Mouse (Mus musculus) c-Kit-positive CD71-positive TER-119-positive erythroid progenitor cells, embryonic 14.5 days (primary cell): ENCODE results near the gene Saa1.
A peak's percentile ranks its signal among the peaks of the same experiment; 100 is the strongest.
"Not testable (repeated sequence)": the region's sequence is repeated elsewhere in the genome, so short reads cannot be mapped to it uniquely, and the experiment has no call there.

Experiments used
- DNase-seq: peaks from one replicate; pipeline ENCODE4 v3.0.0-alpha.2; 2013; ENCODE audit warnings: low spot score

Saa1 gene

DNA sequence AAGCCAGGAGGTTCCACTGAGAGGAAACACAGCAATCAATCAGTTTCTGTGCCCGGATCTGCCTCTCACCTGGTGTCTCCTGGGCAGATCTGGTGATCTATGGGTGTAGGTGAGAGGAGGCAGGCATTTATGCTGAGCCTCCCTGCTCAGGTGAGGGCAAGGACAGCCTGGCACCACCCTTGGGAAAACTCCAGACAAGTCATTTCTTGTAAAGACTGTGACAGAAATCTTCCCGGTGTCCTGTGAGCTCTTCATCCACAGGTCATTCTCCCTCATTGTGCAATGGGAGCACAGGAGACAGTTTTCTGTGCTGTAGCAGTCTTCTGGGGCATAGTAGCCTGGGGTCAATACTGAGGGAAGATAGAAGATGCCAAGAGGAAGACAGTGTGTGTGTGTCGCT is at the start of gene Saa1:
TSS of gene Saa1 (minus strand) at position 101 of the 400 bp plus-strand sequence.
- not testable (repeated sequence) for DNase-seq

DNA sequence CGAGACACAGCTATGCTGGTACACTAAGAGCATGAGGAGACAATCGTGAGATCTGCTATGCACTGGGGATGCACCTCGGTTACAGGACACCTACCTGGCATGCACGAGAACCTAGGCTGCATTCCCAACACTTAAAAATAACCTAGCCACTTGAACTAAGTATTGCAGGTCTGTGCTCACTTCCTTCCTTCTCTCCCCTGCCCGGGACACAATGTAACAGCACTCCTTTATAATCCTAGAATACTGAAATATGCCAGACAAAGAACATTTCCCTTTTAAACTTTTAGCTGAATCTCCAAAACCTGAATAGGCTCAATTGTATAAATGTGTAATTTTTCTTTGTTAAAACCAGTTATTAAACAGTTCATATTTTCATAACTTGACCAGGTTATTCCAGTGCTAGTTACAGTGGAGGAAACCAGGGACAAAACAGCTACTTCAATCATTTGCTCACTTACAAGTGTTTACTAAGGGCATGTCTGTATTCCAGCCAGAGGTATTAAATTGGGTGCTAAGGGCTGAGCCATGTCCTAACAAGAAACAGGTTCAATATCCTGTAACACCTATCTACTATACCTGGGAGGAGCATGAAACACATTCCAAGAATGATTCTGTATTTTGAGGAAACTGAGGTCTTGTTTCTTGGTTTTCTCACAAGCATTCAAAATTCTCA is 46.5 kb upstream of the Saa1 start:
- no peak for DNase-seq

DNA sequence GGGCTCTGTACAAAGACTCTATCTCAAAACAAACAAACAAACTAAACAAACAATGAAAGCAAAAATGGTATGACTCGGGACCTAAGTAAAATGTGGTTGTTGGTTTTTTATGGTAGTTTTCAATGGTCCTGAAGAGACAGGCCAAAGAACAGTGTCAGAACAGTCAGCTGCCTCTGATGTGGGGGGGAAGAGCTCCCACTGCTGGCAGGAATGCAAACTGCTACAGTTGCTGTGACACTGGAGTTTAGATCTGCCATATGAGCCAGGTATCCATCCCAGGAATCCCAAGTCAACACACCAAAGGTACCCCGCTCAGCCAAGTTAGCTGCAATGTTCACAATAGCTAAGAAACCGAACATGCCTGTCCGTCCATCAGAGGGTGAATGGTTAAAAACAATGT is 27.9 kb upstream of the Saa1 start:
- peak; percentile 45 for DNase-seq

DNA sequence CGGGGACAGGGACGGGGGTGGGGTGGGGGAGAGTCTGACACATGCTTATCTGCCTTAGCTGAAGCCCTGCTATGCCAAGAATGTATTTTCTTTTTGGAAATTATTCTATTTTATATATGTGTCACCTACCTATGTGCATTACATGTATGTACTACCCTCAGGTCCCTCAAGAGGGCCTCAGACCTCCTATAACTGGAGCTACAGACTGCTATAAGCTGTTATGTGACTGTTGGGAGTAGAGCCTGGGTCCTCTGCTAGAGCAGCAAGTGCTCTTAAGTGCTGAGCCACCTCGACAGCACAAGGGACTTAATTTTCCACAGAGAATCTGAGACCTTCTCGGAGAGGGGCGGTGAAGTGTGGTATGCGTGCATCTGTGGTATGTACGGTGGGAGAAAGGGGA is 25.7 kb upstream of the Saa1 start:
- DNase-seq: no peak

DNA sequence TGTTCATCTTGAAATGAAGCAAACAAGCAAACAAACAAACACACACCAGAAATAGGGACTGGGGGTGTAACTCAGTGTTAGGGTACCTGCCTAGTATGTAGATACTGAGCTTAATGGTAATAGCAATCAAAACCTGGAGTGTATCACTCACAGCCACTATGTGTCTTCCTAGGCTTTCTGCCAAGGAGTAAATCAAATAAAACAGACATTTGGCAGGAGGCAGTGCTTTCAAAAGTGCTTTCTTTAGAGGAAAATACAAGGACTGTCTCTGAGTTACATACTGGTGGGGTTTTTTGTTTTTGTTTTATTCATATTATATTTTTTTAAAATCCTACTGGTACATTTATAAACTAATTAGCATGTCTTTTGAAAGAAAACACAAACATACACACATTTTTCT is 24.6 kb upstream of the Saa1 start:
- no peak for DNase-seq

DNA sequence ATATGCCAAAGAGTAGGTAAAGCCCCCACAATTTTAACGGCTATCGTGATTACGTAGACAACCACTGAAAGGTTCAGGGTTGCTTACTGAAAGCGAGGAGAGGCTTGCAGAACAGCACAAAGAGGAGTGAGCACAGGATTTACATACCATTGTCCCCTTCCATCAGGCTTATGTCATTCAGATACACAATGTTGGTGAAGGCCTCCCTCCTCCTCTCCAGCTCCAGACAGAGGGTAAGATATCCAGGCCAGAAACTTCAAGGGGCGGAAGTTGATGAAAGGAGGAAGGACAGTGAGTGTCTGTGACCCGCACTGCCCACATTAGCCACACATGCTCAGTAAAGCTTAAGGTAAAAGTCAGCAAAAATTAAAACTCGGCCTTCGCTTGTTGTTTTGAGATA is 21.9 kb upstream of the Saa1 start:
- no peak for DNase-seq

DNA sequence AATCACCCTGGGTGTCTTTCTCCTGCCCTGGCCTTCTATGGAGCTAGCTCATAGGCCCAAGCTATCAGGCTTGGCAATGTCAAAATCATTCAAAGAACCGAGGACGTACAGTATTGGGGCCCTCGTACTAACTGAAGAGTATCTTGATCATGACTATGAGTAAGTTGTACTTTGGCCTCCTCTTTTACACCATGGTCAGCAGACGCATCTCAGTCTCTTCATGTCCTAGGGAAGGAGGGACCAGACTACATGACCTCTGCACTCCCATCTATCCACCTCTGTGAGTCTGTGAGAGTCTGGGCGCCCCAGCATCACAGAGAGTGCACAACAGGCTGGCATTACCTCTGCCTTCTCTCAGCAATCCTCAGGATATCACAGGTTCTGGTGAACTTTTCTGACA is 19.8 kb upstream of the Saa1 start:
- DNase-seq: no peak

DNA sequence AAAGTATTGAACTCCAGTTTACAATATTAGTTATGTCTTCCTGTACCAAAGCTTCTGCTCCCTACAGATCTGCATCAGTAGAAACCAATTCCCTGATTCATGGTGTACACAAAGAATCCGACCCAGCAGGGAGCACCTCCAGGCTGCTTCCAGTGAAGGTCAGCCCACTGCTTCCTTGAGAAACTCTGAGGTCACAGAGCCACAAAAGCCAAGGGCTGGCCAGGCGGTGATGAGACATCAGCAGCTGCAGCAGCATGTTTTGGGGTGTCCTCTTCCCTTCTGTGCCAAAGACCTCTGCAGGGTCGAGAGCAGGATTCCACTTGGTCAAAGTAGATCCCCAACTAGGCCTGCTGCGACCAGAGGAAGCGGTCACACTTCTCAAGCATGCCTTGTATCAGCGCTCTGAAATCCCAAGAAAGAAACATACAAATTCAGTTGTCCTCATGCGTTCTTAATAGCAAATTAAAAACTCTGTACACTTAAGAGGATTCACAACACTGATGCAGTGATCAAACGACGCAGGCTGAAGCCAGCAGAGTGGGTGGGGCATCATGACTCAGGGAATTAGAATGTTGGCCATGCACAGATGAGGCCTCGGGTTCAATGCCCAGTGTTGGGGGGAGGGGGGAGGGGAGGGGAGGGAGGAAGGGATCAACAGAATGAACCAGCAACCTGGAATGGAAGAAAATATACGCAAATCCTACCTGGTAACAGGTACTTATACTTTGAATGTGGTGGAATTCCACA is 18.4 kb upstream of the Saa1 start:
- peak; percentile 10 for DNase-seq

DNA sequence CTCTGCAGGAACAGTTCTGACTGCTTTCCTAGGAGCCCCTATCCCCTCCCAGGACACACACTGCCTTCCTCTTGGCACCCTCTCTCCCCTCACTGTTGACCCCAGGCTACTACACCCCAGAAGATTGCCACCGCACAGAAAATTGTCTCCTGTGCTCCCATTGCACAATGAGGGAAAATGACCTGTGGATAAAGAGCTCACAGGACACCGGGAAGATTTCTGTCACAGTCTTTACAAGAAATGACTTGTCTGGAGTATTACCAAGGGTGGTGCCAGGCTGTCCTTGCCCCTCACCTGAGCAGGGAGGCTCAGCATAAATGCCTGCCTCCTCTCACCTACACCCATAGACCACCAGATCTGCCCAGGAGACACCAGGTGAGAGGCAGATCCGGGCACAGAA is 8.7 kb upstream of the Saa1 start, which contains the start of gene Saa2:
TSS of gene Saa2 (plus strand) at position 301 of the 400 bp plus-strand sequence.
- DNase-seq: no peak

DNA sequence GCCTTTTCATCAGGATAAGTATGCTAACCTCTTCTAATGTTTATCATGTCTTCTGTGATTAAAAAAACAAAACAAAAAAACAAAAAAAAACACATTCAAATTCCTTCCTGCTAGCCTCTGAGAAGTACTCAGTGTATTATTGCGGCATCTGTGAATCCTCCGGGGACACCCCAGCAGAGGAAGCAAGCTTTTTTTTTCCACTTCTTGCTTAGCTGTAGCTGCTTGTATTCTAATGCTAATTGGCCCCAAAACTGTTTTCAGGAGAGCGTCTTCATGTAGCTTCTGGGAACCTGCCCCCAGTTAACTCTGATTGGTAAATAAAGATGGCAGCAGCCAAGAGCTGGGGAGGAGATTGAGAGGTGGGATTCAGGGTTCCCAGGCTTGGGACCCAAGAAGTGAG is 5.7 kb upstream of the Saa1 start:
- no peak for DNase-seq

DNA sequence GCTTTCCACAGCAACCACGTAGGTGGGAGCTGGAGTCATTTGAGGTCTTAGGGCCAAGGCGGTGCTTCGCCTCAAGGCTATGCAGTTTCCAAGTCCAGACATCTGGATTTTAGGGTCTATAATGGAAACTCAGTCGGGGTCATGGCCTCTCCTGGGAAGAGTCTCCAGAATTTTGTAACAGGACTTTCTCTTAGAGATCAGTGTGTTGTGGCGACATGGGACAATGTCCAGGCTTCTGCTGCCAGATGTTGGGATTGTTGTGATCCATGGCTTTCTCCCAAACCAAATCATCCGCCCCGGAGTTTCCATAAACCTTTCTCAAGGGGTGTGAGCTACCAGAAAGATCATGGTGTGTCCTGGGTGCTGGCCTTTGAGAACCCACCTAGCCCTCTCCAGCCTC is 3.6 kb upstream of the Saa1 start:
- DNase-seq: no peak

DNA sequence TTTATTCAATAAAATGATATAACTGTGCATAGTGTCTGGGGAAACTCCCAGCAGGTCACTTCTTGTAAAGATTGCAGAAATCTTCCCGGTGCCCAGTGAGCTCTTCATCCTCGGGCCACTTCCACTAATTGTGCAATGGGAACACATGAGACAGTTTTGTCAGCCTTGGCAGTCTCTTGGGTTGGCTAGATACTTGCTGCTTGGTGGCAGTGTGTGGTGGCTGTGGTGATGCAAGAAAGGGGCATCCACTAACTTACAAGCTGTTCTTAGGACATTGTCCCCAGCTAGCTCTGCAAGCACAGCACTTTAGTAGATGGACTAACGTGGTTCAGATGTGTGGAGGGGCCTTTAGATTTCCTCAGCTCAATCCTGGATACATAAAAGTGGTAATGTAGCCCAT is 3.0 kb upstream of the Saa1 start:
- DNase-seq: no peak

DNA sequence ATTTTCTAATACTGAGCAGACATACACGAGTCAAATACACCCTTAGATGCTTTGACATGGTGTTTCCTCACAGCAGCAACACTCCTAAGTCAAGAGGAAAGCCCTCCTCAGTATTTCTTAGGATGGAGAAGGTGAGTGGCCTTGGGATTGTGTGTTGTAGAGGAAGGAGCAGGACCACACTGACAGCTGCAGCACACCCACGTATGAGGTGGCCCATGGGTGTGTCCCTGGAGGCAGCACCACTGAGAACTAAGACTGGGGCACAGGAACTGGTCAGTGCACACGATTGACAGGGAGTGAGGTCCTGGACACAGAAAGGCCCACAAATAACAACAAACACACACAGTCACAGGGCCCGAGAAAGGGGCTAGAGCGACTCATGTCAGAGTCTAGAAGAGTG is 2.7 kb downstream of the Saa1 start:
- DNase-seq: not testable (repeated sequence)

DNA sequence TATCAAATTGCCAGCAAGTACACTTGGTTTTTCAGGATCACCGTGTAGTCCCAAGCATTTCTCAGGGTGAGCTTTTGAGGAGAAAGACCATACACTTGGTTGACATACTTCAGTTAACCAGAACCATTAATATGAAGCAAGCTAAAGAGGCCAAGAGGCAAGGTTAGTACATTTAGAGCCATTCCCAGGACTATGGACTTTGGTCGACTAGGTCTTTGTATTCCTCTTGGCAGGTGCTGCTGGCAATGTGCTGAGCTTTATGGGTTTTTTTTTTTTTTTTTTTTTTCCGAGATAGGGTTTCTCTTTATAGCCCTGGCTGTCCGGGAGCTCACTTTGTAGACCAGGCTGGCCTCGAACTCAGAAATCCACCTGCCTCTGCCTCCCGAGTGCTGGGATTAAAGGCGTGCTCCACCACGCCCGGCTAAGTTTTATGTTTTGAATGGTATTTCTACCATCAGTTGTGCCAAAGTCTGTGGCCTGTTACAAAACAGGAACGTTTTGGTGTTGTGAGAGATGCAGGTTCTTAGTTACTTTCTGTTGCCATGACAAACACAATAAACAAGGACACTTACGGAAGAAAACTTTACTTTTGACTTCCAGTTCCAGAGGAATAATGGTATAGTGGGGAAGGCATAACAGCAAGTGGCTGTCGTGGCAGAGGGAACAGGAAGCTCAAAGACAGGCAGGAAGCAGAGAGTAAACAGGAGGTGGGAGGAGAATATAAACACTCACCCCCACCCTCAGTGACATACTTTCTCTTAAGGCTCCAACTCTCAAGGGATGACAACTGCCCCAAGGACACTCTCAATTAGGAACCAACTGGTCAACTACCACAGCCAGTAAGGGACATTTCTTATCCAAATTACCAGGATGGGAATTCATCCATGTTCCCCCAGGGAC is 4.0 kb downstream of the Saa1 start:
- DNase-seq: no peak

DNA sequence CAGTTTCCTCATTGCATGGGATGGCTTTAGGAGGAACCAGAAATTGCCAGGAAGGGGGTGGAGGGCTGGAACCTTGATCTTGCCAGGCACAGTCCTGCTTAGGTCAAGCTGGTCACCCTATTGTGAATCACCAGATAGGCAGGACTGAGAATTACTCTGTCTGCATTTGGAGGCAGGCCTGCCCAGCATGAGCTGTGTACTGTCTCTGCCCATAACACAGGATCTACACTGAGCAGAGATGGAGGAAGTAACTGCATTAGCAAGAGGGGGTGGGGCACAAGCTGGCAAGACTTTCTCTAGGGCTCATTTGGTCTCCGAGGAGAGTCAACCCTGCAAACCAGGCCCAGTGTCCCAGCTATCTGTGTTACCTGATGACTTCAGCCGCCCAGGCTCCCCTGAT is 7.8 kb downstream of the Saa1 start:
- no peak for DNase-seq

DNA sequence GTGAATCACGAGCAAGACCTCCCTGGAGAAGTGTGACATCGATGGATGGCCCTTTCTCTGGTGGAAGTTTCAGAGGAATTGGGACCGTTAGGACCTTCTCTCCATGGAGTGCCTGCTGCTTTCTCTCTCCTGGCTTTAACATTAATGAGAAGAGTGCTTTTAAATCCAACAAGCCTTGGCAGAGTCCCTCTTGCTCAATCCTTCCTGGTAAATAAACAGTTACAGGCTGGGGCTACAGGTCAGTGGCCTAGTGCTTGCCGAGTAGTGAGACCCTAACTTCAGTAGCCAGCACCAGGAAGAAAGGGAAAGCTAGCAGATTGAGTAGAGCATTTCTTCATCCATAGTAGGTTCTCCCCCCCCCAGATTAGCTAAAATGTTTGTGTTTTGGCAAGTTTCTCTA is 10.3 kb downstream of the Saa1 start, which contains the start of gene Saa4:
TSS of gene Saa4 (minus strand) at position 146 of the 400 bp plus-strand sequence.
- DNase-seq: no peak

DNA sequence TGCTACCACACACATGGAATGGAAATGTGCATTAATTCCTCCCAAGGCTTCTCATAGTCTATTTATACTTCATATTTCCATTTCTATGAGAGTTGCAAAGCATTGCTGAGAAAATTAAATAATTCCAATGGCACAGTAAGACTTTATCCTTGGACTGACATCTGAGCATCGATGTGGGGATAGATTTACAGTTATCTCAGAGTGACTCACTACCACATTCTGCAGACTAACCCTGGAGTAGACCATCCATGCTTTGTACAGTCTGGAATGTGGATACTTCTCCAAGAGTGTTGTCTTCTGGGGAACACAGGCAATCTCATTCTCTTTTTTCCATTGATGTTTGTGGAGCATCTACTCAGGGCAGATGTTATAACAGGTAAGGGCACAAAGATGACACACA is 15.2 kb downstream of the Saa1 start:
- DNase-seq: no peak

DNA sequence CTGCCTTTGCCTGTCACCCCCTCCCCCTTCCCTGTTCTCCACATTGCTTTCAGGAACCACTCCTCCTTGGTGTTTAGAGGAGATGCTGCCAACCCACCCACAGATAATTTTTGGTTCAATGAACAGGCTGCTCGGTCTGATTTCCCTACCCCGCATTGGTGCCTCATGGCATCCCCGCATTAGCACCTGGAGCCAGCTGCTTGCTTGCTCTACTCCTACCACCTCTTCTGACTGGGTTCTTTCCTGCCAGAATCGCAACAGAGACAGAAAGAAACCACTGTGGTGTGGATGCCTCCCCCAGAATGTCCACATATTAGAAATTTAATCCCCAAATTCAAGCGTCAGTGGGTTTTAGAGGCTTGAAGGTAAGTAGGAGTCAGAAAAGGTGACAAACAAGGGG is 18.4 kb downstream of the Saa1 start:
- DNase-seq: no peak

DNA sequence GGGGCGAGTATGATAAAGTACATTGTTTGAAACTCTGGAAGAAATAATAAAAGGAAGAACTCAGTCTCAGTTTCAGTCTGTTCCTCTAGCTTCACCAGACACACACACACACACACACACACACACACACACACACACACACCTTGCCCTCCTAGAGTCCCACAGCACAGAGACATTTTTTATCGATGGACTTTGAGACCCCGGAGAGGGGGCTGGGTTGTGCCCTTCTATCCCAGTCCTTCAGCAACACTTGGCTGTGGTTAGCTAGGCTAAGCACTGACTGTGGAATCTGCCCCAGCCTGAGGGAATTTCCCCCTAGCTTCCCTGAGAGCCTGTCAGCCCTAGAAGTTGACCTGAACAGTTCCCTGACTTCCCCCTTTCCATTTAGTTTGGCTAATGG is 18.9 kb downstream of the Saa1 start:
- no peak for DNase-seq

DNA sequence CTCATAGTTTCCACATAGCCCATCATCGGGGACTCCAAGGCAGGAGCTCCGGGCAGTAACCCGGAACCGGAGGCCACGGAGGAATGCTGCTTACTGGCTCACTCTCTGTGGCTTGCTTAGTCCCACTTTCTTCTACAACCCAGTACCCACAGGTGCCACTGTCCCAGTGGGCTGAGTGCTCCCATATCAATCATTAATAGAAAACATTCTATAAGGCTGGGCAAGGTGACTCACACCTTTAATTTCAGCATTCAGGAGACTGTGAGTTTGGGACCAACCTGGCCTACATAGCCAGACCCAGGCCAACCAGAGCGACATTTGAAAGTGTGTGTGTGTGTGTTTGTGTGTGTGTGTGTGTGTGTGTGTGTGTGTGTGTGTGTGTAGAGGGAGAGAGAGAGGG is 19.4 kb downstream of the Saa1 start:
- DNase-seq: no peak

DNA sequence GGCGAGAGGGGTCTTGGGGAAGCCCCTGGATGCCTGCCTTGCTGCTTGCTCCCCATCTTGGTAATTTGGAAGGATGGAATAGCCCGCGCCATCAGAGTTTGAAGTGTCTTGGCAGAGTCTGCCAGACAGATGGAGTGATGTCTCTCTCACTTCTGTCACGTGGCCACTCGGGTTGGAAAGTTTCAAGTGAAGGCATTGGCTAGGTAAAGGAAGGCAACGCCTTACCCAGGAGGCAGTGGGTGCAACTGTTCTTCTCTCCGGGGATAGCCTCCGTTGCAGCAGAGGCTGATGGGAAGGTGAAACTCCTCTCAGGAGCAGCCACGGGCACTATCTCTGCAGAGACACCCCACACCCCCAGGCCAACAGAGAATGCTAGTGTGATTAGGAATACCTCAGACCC is 22.3 kb downstream of the Saa1 start:
- no peak for DNase-seq

DNA sequence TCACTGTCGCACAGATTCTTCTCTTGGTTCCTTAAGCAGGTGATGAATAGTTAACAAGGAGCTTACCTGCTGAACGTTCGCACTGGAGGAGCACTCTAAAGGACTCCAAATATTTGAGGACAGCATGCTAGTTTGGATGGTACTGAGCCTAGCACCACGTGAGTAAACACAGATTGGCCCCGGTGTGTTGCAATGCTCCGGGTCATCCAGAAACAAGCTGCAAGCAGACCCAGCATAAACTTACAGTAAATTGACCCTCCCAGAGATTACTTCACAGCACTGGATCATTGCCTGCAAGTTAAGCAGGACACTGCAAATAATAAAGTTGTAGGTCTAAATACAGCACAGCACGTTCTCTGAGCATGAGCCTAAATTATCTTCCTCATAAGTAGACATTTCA is 23.3 kb downstream of the Saa1 start:
- no peak for DNase-seq
